Mouse (Mus musculus): ENCODE data around the gene Gm42420.

The Gm42420 gene

DNA sequence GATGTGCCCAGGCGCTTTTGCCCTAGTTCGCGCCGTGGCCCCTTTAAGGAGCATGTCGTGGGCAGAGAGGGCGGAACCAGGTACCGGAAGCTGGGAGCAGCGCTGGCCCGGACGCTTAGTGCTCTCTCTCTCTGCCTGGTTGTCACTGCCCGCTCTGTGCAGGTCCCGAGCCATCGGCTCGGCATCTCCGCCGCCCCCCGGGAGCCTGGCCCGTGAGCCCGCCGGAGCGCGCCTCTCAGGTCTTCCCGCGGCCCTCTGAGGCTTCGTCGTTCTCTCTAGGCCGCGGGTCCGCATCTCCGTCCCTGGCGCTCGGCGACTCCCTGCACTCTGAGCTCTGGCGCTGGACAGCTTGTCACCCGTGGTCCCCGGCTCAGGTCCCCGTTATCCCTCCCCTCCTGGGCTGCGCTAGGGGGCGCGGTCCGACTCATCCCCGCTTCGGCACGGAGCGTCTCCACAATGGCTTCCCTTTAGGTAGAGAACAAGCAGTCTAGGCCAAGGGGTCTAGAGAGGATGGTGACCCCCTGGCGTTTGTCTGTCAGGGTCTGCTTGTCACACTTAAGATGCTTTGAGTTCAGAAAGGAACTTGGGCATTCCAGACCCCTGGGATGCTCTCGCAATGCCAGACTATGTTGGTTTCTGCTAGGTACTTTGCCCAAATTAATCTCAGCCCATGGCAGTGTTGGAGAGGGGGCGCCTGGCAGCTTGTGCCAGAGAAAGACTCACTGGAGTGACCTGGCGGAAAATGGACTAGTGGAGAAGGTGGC, 11.6 kb upstream of the Gm42420 start, which contains the start of gene Adck2:
Gene Adck2, plus strand, starts transcription at position 83 of the 764 bp plus-strand sequence.
- in situ Hi-C loops (cut with MboI, MseI): no loop called here

DNA sequence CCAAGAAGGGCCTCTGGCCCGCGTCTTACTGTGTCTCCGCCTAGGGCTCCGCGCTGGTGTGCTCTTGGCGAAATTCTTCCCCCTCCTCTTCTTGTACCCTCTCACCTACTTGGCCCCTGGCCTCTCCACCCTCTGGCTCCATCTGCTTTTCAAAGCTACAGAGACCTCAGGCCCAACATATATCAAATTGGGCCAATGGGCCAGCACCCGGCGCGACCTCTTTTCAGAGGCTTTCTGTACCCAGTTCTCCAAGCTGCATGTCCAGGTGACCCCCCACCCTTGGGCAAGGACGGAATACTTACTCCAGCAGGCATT, 11.0 kb upstream of the Gm42420 start:
- in situ Hi-C loops (cut with MboI, MseI): no loop called here

DNA sequence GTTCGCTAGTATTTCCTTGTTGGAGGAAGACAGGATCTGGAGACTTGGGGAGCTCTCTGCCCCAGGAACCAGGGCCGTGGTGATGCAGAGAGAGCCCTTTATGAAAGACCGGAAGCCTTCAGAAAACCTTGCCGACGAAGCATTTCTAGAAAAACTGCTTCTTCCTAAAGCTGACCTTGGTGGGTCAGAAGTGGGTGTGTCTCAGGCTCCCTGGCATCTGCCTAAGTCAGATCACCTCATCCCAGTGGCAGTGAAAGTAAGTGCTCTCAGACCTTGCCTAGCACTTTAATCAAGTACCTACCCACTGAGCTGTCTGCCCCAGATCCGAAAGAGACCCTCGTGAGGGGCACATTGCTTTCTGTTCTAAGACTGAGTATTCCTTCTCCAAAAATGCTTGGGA, 10.6 kb upstream of the Gm42420 start:
- in situ Hi-C loops (cut with MboI, MseI): no loop called here

DNA sequence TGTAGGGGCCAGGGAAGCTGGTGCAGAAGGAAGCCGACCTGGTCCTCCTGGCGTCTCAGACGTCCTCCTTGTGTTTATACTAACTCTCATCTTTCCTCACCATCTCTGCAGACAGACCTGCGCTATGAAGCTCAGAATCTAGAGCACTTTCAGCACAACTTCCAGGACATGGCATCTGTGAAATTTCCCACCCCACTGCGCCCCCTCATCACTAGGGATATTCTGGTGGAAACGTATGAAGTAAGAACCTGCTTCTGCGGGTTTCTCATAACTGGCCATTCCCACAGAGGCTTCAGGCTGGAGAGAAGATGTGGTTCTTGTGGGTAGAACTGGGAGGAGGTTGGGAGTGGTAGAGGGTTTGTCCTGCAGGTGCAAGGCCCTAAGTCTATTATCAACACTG, 6.0 kb upstream of the Gm42420 start:
- in situ Hi-C loops (cut with MboI, MseI): no loop called here

DNA sequence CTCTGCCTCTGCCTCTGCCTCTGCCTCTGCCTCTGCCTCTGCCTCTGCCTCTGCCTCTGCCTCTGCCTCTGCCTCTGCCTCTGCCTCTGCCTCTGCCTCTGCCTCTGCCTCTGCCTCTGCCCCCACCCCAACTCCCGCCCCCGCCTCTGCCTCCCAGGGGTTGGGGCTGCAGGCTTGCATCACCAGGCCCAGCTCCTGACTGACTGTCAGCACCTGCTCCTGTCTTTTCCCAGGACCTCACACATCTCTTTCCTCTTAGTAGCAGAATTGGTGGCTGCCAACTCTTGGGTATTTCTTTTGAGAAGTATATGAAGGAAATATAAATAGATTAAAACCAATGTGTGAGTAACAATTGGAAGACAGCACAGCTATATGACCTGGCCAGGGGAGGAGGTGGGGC, 5.0 kb upstream of the Gm42420 start:
- in situ Hi-C loops (cut with MboI, MseI): no loop called here

DNA sequence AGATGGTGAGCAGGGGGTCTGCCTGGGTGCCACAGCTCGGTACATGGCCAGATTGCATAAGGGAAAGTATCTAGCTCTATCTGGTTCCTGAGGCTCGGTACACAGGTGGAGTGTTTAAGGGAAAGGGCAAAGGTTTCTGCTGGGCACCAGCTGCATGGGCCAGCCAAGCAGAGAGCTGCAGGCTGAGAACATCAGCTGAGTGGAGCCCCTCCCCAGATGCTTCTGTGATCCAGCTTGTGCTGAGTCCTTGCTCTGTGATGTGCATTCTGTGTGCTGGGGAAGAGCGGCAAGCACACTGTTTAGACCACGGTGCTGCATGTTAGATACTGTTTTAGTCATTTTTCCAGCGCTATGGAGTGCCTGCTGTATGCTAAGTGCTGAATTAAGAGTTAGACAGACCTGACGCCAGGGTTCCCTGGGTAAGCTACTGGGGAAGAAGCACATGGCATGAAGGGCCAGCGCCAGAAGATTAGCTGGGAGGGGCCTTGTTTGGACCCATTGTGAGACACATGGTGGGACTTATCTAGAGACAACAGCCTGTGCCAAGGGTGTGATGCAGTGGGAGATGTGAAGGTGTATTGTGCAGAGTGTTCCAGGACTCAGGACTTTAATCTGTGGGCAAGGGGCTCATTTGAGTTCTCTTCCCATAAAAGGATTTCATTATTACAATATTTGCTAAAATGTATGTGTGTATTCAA, 4.3 kb upstream of the Gm42420 start:
- in situ Hi-C loops (cut with MboI, MseI): no loop called here

DNA sequence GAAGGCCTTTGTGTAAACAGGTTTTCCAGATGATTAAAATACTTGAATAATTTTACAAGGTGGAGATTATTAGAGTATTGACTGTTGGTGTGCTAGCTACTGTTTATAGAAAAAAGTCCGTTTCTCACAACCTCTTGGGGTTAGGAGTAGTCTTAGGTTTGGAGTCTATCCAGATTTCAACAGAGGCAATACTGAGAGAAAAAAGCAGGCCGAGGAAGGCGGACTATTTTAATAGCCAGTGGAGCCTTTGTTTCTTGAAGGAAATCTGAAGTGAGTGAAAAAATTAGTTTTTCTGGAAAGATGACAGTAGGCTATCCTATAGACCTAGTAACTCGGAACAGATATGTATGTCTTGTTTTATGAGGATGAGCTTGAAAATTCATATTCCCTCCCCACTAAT, 5.9 kb downstream of the Gm42420 start:
- in situ Hi-C loops (cut with MboI, MseI): no loop called here

DNA sequence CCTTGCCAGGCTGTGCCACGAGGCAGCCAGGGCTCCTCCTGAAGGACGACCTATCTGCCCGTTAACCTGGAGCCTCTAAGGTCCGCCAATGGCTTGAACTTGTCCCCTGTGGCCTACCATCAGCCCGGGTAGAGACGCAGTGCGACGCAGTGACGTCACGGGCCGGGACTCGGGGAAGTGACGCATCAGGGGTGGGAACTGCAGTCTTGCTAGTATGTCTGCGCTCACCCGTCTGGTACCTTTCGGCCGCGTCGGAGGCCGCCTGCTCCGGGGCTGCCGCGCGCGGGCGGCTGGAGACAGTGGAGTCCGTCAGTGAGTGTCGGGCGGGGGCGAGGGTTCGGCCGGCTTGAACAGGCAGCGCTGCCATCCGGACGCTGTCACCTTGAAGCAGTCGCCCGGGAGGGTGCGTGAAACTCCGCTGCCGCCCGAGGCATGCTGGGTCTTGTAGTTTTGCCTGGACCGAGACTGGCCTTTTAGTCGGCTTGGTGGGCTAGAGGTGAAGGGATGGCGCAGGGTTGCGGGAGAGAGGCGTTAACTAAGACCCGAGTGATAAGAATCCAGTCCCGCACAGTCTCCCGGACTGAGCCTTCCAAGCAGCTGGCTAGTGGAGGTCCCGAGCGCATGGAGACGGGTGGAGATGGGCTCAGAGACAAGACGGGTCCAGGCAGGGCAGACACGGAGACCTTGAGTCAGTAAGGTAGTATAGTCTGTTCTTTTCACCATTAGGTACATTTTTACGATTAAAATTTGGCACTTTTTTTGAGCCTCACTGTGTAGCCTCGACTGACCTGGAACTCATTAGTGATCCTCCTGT, 7.1 kb downstream of the Gm42420 start, which contains the start of gene Ndufb2:
Gene Ndufb2, plus strand, starts transcription at position 174 of the 814 bp plus-strand sequence.
- in situ Hi-C loops (cut with MboI, MseI): no loop called here

DNA sequence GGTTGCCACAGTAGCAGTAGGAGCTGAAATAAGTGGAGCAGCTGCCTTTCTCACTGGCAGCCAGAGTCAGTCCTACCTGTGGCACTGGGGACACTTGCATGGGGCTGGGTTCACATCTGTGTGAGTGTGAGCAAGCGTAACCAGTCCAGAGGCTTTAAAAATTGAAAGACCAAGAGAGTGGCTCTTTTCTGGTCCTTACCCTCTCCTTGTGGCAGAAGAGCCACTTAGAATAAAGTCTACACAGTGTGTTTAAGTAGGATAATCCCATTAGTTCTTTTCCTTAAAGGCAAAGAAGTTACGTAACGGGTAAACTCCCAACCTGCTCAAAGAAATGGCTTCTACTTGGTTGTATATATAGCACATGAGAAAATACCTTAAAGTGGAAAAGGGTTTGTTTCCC, 15.3 kb downstream of the Gm42420 start:
- in situ Hi-C loops (cut with MboI, MseI): no loop called here

DNA sequence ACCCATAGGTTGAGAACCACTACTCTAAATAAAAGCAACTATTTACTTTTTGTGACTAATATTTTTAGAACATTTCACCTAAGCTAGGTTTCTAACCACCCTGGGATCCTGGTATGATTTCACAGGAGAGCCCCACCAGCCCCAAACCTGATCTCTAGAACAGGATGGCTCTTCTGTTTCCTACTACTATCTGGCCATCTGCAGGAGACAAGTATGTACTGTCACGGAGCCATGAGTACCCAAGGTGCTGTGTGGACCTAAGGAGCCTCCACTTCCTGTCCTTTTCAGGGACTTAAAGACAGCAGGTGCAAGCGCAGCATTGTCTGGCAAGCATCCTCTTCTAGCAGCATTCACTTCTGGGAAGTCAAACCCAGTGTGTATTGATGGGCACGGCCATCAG, 16.3 kb downstream of the Gm42420 start:
- in situ Hi-C loops (cut with MboI, MseI): no loop called here

DNA sequence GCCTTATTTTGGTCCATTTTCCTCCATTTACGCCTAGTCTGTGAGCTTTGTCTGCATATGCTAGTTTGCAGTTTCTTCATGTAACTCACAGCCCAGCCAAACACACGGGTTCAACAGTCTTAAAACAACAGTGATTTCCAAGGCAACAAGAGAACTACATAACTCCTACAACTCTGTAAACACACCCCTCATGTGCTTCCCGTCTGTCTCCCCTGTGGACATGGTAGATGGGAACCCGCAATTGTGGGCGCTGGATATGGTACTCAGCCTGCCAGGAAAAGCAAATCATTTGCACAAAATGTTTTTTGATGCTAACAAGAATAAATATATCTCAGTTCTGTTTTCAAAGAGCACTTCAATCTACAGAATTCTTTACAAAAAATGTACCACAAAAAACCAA, 19.0 kb downstream of the Gm42420 start:
- in situ Hi-C loops (cut with MboI, MseI): no loop called here

DNA sequence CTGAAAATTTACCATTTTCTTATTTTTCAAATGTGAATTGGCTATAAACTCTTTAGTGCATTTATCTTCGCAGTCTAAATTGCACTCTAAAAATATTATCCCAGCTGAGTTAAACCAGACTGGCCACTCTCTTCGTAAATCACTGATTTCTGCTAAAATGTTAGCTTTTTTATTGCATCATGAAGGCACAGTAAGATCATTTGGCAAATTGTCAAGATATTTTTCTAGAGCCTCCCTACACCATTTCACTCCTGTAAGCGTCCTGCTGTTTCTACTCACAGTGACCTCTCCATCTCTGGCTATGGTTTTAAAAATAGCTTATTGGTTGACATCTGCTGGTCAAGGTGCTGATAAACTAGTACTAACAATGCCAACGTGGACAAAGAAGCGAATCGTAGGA, 20.5 kb downstream of the Gm42420 start:
- in situ Hi-C loops (cut with MboI, MseI): no loop called here

DNA sequence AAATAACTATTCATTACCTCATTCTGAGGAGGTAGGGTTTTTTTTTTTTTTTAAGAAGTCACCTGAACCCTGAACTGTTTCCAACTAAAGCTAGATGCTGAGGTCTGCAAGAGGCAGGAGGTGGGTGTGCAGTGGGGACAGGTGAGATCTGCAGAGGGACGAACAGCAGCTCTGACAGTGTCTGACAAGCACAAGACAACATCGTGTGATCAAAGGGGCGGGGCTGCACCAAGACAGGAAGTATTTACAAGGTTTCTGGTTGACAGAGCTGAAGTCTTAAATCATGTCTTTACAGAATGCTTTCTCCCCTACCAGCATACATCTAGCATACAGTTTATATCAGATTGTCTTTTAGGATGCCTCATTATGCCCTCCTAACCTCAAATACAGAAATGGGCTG, 21.3 kb downstream of the Gm42420 start:
- in situ Hi-C loops (cut with MboI, MseI): no loop called here

DNA sequence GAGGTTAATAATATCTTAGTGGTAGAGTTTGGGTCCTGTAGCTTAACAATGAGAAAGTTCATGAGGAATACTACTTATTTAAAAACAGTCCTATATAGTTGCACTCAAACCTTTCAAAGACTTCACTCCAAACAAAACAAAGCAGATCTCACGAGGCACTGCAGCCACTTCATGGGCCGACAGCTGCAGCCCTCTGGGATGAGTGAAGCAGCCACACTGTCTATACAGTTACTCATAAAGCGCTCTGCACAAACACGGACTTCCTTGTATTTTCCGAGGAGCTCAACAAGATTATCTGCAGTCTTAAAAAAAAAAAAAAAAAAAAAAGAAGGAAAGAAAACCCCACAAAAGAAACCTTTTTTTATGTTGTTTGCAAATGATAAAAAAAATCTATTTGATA, 21.8 kb downstream of the Gm42420 start:
- in situ Hi-C loops (cut with MboI, MseI): no loop called here

DNA sequence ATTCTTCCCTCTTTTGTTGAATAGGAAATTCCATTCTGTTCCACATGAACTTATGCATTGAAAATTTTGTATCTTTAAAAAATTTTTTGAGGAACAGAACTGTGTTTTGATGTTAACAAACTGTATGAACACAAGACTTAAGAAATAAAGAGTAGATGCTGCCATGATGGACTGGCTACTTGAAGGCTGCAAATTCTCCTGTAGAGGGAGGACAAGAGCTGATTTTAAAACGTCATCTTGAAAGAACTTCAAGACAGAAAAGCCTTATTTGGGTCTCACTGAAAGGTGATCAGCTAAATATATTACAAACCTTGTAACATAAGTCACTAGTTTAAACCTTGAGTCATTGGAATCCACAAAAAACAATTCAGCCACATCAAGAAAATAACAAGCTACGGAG, 24.7 kb downstream of the Gm42420 start:
- in situ Hi-C loops (cut with MboI, MseI): no loop called here

DNA sequence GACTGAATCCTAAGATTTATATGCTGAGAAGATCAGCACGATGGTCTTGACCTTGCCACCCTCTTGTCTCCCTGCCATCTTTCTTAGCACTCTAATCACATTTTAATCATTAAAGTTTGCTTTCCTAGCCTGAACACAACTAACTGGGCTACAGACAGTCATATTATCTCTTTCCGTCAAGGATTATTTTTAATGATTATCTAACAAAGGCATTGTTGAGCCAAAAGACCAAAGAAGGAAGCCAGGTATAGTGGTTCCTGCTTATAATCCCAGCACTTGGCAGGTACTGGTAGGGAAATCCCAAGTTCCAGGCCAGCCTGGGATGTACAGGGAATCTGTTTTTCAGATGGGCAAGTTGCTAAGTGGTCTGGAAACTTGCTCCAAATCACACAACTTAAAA, 25.7 kb downstream of the Gm42420 start:
- in situ Hi-C loops (cut with MboI, MseI): no loop called here
